ENCODE assay signal across 22 mouse cellular contexts in genomic region chr12:104230762-104231161, GRCm38 (mm10). TPM values are rescaled to one million over a fixed set of nuclear protein-coding genes. Genes with fewer than 3 reads are reported as not detected.
"Had no signal": no experiment of that assay in that cellular context is flagged by ENCODE, and none has a peak within 500 bp of the region (broad histone marks: within the 10 kb centered on the region; RNA-seq: fewer than 3 reads in every experiment).

No protein-coding gene starts in this region.

- H3K4me2 ChIP-seq: lung, embryonic 14.5 days; midbrain, embryonic 12.5 days; neural tube, embryonic 13.5 days; neural tube, embryonic 15.5 days had no signal

- ATAC-seq: midbrain, embryonic 16.5 days had no signal

- H3K9ac ChIP-seq: lung, embryonic 14.5 days; midbrain, embryonic 12.5 days; neural tube, embryonic 13.5 days; neural tube, embryonic 15.5 days had no signal

- H3K4me1 ChIP-seq: midbrain, embryonic 10.5 days; midbrain, embryonic 12.5 days; neural tube, embryonic 13.5 days; neural tube, embryonic 15.5 days had no signal

- H3K27ac ChIP-seq: midbrain, embryonic 10.5 days; midbrain, embryonic 12.5 days; neural tube, embryonic 13.5 days; neural tube, embryonic 15.5 days had no signal

- H3K27me3 ChIP-seq: midbrain, embryonic 12.5 days; neural tube, embryonic 13.5 days; neural tube, embryonic 15.5 days had no signal

- H3K9me3 ChIP-seq: midbrain, embryonic 10.5 days; midbrain, embryonic 12.5 days; neural tube, embryonic 13.5 days; neural tube, embryonic 15.5 days had no signal

- H3K36me3 ChIP-seq: midbrain, embryonic 10.5 days; midbrain, embryonic 12.5 days; neural tube, embryonic 13.5 days; neural tube, embryonic 15.5 days had no signal

- DNase-seq: lung, adult 18-20 months; lung, embryonic 14.5 days; lung, postnatal 10 days; lung, postnatal 4 days; midbrain, embryonic 14.5 days; retina, postnatal 1 day; right cerebral cortex, adult 18-20 months; right cerebral cortex, postnatal 25 days; right cerebral cortex, postnatal 4 days; spleen, adult 18-20 months; thymus, adult 18-20 months; thymus, postnatal 14 days; thymus, postnatal 4 days had no signal

- H3K4me3 ChIP-seq: midbrain, embryonic 10.5 days; midbrain, embryonic 12.5 days; myocyte; neural tube, embryonic 13.5 days; neural tube, embryonic 15.5 days had no signal

RNA-seq across cellular contexts. Expression of gene Serpina3f, which starts 16.4 kb away (rescaled TPM):
- polyA plus RNA-seq: myocyte; neural tube, embryonic 11.5 days; neural tube, embryonic 13.5 days had no signal

RNA-seq across cellular contexts. Expression of gene Serpina3i, which starts 32.2 kb away (rescaled TPM):
- total RNA-seq: megakaryocyte-erythroid progenitor cell, adult 5-6 weeks had no signal
- polyA plus RNA-seq: lung, embryonic 14.5 days; midbrain, embryonic 10.5 days; midbrain, embryonic 14.5 days; midbrain, embryonic 16.5 days; myocyte; neural tube, embryonic 13.5 days; stomach, embryonic 14.5 days had no signal
